Mouse (Mus musculus): ENCODE measurements around the gene Lrrn4cl. TPM values are rescaled to one million over a fixed set of nuclear protein-coding genes. Genes with fewer than 3 reads are reported as not detected.
"Not testable (repeated sequence)": the region's sequence is repeated elsewhere in the genome, so short reads cannot be mapped to it uniquely, and the experiment has no call there.

Gene Lrrn4cl
- polyA plus RNA-seq, 1 experiment from 2014 or later = 3.1 TPM

DNA sequence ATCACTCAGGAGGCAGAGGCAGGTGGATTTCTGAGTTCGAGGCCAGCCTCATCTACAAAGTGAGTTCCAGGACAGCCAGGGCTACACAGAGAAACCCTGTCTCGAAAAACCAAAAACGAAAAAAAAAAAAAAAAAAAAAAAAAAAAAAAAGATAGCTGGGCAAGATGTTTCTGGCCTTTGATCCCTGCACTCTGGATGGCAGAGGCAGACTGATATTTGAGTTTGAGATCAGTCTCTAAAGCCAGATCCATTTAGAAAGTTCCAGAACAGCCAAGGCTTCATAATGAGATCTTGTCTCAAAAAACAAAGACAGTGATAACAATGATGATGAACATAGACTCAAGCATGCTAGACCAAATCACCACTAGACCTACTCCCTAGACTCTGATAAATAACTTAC, 19.8 kb downstream of the Lrrn4cl start:
- Histone ChIP-seq H3K36me3 (peaks cover 24% of the 10 kb centered on the region), H3K4me2 (peak overlapping the region; percentile 83; the same call in 1 of the 2 replicates), H3K4me1 (peaks cover 10% of the 10 kb centered on the region)
- not testable (repeated sequence) for H3K27me3 ChIP-seq; ATAC-seq (ENCODE audit: insufficient number of reproducible peaks, low FRiP score, low TSS enrichment, low read depth); H3K9ac ChIP-seq; H3K4me3 ChIP-seq; H3K9me3 ChIP-seq; H3K27ac ChIP-seq
- 80% methylated on average over 3 of the region's 3 CpGs for WGBS

DNA sequence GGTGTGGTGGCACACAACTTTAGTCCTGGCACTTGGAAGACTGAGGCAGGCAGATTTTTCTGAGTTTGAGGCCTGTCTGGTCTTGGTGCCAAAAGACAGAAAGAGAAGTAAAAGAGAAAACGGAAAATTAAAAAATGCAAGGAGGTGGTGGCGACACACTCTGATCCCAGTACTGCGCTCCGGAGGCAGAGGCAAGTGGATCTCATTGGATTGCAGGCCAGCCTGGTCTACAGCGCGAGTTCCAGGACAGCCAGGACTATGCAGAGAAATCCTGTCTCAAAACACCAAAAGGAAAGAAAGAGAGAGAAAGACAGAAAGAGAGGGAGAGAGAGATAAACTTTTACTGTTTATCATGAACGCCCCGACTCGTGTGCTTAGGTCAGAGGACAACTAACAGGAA, 20.3 kb downstream of the Lrrn4cl start:
- Histone ChIP-seq H3K9me3 (no peaks in the 10 kb centered on the region), H3K4me3 (peak overlapping the region; percentile 99), H3K4me1 (peaks cover 10% of the 10 kb centered on the region), H3K36me3 (peaks cover 27% of the 10 kb centered on the region), H3K9ac (peak overlapping the region; percentile 97), H3K27me3 (no peaks in the 10 kb centered on the region), H3K27ac (peak overlapping the region; percentile 74), H3K4me2 (peak overlapping the region; percentile 83)
- 49% methylated on average over 9 of the region's 9 CpGs for WGBS
- ATAC-seq (ENCODE audit: insufficient number of reproducible peaks, low FRiP score, low TSS enrichment, low read depth) = no peak

DNA sequence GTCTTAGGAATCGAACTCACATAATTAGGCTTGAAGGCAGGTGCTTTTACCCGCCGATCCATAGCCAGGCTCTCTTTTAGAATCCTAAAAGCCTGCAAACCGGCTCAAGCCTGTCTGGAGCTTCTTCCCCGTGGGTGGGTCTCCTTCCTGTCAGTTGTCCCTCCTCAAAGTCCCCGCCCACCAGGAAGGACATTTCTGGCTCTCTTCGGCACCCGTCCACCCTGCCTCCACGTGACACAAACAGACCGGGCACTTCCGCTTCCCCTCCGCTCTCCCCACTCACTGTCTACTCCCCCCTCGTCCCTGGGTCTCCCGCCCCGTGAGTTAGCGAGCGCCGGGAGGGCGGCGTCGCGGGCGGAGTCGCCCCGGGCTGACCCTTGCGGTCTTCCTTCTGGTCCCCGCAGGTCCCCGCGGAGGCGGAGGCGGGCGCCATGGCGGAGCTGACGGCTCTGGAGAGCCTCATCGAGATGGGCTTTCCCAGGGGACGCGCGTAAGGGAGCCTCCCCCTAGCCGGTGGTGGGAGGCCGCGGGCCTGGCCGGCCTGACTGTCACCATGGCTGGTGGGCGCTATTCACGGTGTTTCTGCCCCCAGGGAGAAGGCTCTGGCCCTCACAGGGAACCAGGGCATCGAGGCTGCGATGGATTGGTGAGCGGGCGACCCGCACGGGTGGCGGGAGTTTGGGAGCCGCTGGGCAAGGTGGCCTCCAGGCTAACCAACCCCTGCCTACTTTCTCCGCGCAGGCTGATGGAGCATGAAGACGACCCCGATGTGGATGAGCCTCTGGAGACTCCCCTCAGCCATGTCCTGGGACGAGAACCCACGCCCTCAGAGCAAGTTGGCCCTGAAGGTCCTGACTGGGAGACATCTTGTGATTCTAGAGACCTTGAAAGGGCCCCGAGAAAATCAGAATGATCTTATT, 21.0 kb downstream of the Lrrn4cl start, which contains the start of gene Ubxn1:
Ubxn1 (plus strand) TSS at position 230 of the 920 bp plus-strand sequence.
- Histone ChIP-seq H3K4me2 (peak within 1 kb of the TSS; percentile 83), H3K9ac (peak within 1 kb of the TSS; percentile 97), H3K36me3 (peaks cover 34% of the 10 kb centered on the region), H3K9me3 (no peaks in the 10 kb centered on the region), H3K27me3 (no peaks in the 10 kb centered on the region), H3K4me1 (peaks cover 10% of the 10 kb centered on the region), H3K4me3 (peak within 1 kb of the TSS; percentile 99), H3K27ac (peak within 1 kb of the TSS; percentile 85)
- ATAC-seq (ENCODE audit: insufficient number of reproducible peaks, low FRiP score, low TSS enrichment, low read depth) = peak; percentile 96
- under 1% methylated on average over 59 of the region's 59 CpGs for WGBS

DNA sequence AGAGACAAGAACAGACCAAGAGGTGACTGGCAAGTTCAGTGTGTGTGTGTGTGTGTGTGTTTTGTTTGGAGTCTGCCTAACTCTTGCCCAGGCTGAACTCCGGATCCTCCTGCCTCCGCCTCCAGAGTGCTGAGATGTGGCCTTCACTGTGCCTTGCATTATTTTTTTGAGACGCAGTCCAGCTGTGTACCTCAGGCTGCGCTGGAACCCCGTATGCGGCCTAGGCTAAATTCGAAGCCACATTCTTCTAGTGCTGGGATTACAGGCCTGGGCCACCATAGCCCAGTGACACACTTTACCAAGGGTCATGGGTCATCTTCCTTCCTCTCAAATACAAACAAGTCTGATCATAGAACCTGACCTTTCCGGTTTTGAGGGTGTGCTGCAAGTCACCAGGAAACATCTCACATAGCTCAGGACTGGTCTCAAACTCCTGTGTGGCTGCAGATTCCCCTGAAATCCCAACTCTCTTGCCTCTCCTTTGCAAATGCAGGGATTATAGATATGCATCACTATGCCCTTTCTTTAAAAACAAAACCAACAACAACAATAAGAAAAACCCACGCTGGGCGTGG, 21.8 kb downstream of the Lrrn4cl start:
- H3K4me2 ChIP-seq = peak overlapping the region; percentile 83
- WGBS = 71% methylated on average over 10 of the region's 10 CpGs
- H3K36me3 ChIP-seq = peaks cover 40% of the 10 kb centered on the region
- peak overlapping the region; percentile 97 for H3K9ac ChIP-seq
- H3K27ac ChIP-seq = 0 out of 2 replicates have a peak overlapping the region, but pooled peaks have one; percentile 5
- ATAC-seq (ENCODE audit: insufficient number of reproducible peaks, low FRiP score, low TSS enrichment, low read depth) = no peak
- H3K27me3 ChIP-seq = no peaks in the 10 kb centered on the region
- H3K4me1 ChIP-seq = peaks cover 10% of the 10 kb centered on the region
- no peaks in the 10 kb centered on the region for H3K9me3 ChIP-seq
- H3K4me3 ChIP-seq = peak overlapping the region; percentile 99

DNA sequence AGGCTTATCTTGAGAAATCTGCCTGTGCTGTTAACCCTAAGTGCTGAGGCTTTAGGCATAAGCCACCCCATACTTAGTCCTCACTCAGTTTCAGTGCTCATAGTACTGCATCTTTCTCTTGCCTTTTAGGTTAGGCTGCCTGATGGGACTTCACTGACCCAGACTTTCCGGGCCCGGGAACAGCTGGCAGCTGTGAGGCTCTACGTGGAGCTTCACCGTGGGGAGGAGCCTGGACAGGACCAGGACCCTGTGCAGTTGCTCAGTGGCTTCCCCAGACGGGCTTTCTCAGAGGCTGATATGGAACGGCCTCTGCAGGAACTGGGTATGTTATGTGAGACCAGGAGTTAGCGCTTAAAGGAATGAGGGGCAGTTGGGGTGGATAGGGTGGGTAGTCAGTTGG, 24.5 kb downstream of the Lrrn4cl start:
- WGBS = 91% methylated on average over 7 of the region's 7 CpGs
- no peaks in the 10 kb centered on the region for H3K27me3 ChIP-seq
- H3K27ac ChIP-seq = no peak overlapping the region
- no peaks in the 10 kb centered on the region for H3K9me3 ChIP-seq
- H3K36me3 ChIP-seq = peaks cover 52% of the 10 kb centered on the region
- H3K4me3 ChIP-seq = no peak overlapping the region
- H3K9ac ChIP-seq = no peak overlapping the region
- H3K4me2 ChIP-seq = no peak overlapping the region
- peaks cover 18% of the 10 kb centered on the region for H3K4me1 ChIP-seq
- ATAC-seq (ENCODE audit: insufficient number of reproducible peaks, low FRiP score, low TSS enrichment, low read depth) = no peak

DNA sequence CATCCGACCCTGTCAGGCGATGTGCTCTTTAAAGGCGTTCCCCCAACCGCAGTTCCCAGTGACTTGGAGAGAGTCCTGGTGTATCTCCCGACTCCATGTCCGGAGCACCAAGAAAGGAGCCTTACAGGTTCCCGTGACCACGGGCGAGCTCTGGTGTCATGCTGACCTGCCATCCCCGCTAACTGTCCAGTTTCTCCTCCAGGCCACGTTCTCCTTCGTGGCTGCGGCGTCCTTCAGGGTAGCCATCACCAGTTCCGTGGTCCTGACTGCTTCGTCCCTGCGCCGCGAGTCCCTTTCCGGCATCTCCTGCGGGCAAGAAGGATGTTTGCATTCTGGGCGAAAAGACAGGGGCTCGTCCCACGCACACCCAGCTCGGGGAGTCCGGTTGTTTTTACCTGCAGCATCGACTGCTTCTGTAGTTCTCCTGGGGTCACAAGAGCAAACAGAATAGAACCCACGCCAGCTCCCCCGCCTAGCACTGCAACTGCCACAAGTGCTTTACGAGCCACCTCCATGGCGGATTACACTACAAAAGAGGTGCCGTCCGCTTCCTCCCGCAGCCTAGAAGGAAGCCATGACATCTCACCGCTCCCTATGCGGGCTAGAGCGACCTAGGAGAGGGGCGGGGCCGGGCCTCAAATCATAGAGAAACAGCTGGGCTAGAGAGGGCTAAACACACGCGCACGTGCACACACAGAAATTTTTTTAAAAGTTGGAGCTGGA, 29.9 kb downstream of the Lrrn4cl start, which contains the start of gene Uqcc3:
Uqcc3 (minus strand) TSS at position 613 of the 723 bp plus-strand sequence.
- under 1% methylated on average over 42 of the region's 42 CpGs for WGBS
- no peaks in the 10 kb centered on the region for H3K27me3 ChIP-seq
- H3K9ac ChIP-seq = peak within 1 kb of the TSS; percentile 79
- no peaks in the 10 kb centered on the region for H3K9me3 ChIP-seq
- H3K4me1 ChIP-seq = peaks cover 10% of the 10 kb centered on the region; the same call in 1 of the 2 replicates
- ATAC-seq (ENCODE audit: insufficient number of reproducible peaks, low FRiP score, low TSS enrichment, low read depth) = peak; percentile 89
- peak within 1 kb of the TSS; percentile 88 for H3K27ac ChIP-seq
- H3K4me2 ChIP-seq = peak within 1 kb of the TSS; percentile 65
- peak within 1 kb of the TSS; percentile 71 for H3K4me3 ChIP-seq
- H3K36me3 ChIP-seq = peaks cover 27% of the 10 kb centered on the region

DNA sequence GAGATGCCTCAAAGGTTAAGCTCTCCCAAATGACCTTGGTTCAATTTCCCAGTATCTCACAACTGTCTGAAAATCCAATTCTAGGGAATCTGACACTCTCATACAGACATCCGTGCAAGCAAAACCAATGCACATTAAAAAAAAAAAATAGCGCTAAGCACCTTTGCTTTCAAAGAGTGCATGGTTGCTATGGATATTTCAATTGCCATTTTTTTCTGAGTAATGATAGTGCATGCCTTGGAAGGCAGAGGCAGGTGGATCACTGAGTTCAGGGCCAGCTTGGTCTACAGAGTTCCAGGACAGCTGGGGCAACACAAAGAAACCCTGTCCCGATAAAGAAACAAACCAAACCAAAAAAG, 30.4 kb downstream of the Lrrn4cl start:
- peak overlapping the region; percentile 88 for H3K27ac ChIP-seq
- H3K4me3 ChIP-seq = peak overlapping the region; percentile 71
- peaks cover 10% of the 10 kb centered on the region; the same call in 1 of the 2 replicates for H3K4me1 ChIP-seq
- peak overlapping the region; percentile 79; the same call in 1 of the 2 replicates for H3K9ac ChIP-seq
- ATAC-seq (ENCODE audit: insufficient number of reproducible peaks, low FRiP score, low TSS enrichment, low read depth) = no peak
- WGBS = 15% methylated on average over 3 of the region's 3 CpGs
- H3K9me3 ChIP-seq = no peaks in the 10 kb centered on the region
- no peaks in the 10 kb centered on the region for H3K27me3 ChIP-seq
- peak overlapping the region; percentile 65 for H3K4me2 ChIP-seq
- H3K36me3 ChIP-seq = peaks cover 23% of the 10 kb centered on the region

DNA sequence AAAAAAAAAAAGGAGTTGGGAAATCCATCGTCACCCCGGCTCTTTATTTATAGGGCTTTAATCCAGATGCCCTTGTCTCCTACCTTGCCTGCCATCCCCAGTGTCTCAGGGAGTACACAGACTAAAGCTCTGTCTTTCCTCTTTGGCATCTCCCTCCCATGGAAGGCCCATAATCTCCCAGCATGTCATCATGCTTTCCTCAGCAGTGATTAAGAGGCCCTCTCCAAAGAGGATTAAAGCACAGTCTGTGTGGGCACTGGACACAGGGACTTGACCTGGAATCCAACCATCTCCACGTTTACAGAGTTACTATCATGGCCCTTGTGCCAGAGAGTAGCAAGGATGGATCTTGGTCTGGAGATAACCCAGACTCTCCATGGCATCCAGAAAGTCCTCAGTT, 33.0 kb downstream of the Lrrn4cl start, which contains the start of the genes Lbhd1 and Gm49403:
Lbhd1 (plus strand) TSS at position 117 of the 400 bp plus-strand sequence.
Gm49403 (plus strand) TSS at position 315 of the 400 bp plus-strand sequence.
- WGBS = 73% methylated on average over 3 of the region's 3 CpGs
- Histone ChIP-seq H3K27me3 (no peaks in the 10 kb centered on the region), H3K4me3 (no peak within 1 kb of the TSS), H3K9me3 (no peaks in the 10 kb centered on the region), H3K4me1 (peaks cover 17% of the 10 kb centered on the region), H3K9ac (no peak within 1 kb of the TSS), H3K4me2 (no peak within 1 kb of the TSS), H3K36me3 (0 out of 2 replicates have a peak, but pooled peaks cover 2% of the 10 kb centered on the region), H3K27ac (no peak within 1 kb of the TSS)
- ATAC-seq (ENCODE audit: insufficient number of reproducible peaks, low FRiP score, low TSS enrichment, low read depth) = no peak

DNA sequence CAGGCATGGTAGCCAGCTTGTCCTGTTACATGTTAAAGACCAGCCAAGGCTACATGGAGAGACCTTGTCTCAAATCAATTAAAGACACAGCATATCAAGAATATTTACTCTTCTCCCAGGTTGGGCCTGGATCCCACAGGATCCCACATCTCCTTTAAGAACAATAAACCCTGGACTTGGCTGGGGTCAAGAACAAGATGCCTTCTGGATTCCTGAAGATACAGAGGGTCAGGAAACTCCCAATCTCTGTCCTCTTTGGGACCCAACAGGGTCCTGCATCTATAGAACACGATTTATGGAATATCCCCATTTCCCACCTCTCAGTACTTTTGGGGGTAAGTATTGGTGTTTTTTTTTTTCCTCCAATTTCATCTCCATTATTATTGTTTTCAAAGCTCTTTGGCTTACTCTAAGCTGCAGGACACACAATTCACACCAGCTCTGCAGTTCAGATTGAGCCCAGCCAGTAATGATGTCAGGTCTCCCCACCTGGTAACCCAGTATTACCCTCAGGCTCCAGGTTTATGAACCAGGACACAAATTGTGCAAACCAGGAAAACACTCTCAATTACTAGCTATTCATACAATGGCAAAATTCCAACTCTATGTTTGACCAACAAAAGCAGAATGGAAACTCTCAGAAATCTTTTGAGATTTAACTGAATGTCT, 36.5 kb downstream of the Lrrn4cl start:
- peaks cover 9% of the 10 kb centered on the region for H3K36me3 ChIP-seq
- no peaks in the 10 kb centered on the region for H3K9me3 ChIP-seq
- no peak for ATAC-seq (ENCODE audit: insufficient number of reproducible peaks, low FRiP score, low TSS enrichment, low read depth)
- peak overlapping the region; percentile 67; the same call in 1 of the 2 replicates for H3K4me2 ChIP-seq
- H3K27me3 ChIP-seq = no peaks in the 10 kb centered on the region
- H3K4me3 ChIP-seq = peak overlapping the region; percentile 64
- 55% methylated on average over 1 of the region's 1 CpGs for WGBS
- peaks cover 14% of the 10 kb centered on the region for H3K4me1 ChIP-seq
- no peak overlapping the region for H3K9ac ChIP-seq
- peak overlapping the region; percentile 92 for H3K27ac ChIP-seq

DNA sequence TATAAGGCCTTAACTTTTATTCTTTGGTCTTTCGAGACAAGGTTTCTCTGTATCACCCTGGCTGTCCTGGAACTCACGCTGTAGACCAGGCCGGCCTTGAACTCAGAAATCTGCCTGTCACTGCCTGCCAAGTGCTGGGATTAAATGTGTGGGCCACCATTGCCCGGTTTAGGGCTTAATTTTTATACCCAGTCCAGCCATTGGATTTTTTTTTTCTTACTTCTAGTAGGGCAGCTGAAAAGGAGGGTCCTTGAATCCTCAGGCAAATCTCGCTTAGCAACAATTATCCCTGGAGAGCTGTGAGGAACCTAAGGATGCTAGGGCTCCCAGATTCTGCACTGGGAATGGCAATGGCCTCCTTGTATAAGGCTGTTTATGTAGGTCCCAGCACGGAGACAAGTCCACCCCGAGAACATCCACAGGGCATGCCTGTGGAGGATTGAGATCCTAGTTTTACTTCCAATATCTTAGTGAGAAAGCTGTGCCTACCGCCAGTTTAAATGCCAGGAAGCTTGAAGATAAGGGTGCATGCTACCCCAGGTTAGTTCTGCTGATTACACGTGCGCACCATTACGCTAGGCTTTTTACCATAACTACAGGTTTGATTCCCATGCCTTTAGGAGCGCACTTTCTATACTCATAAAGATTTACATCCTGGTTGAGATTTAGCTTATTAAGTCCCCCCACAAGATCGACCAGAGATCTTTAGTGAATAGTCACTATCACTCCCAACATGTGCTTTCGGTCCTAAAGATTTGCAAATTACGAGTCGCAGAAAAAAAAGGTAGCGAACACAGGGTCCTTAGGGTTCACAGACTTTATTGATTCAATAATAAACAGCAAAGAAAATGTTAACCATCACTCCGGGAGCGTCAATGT, 37.3 kb downstream of the Lrrn4cl start:
- WGBS = 14% methylated on average over 19 of the region's 19 CpGs
- Histone ChIP-seq H3K9me3 (no peaks in the 10 kb centered on the region), H3K4me1 (peaks cover 16% of the 10 kb centered on the region), H3K27me3 (no peaks in the 10 kb centered on the region), H3K36me3 (peaks cover 9% of the 10 kb centered on the region), H3K4me2 (peak overlapping the region; percentile 67), H3K27ac (peak overlapping the region; percentile 92), H3K4me3 (peak overlapping the region; percentile 64), H3K9ac (peak overlapping the region; percentile 89)
- ATAC-seq (ENCODE audit: insufficient number of reproducible peaks, low FRiP score, low TSS enrichment, low read depth) = no peak

Measured in limb, embryonic 15.5 days (tissue).